Mouse (Mus musculus) hindbrain, embryonic 11.5 days (tissue): ENCODE data around the gene Mybpc3. TPM values are rescaled to one million over a fixed set of nuclear protein-coding genes. Genes with fewer than 3 reads are reported as not detected.

Experiments
- ATAC-seq: fragments of 200-750 bp; cut with Nextera tagmentation; 2 replicates; pipeline ENCODE4 v1.8.0; 2017; ENCODE audit warnings: mild to moderate bottlenecking, moderate TSS enrichment, moderate library complexity; ENCODE audit not compliant: low FRiP score
- DNase-seq: peaks from one replicate; pipeline ENCODE4 v3.0.0-alpha.2; 2015; ENCODE audit warnings: low spot score
- H3K27ac ChIP-seq: fragments of 300-500 bp; sonication (generic); 2 replicates; pipeline ENCODE4 v1.5.1; 2014; ENCODE audit warnings: mild to moderate bottlenecking, low read depth, low read length
- H3K27me3 ChIP-seq: fragments of 300-500 bp; sonication (generic); 2 replicates; pipeline ENCODE4 v1.6.1; 2014; ENCODE audit warnings: mild to moderate bottlenecking, low read length, moderate library complexity, mixed read lengths; ENCODE audit not compliant: control insufficient read depth, insufficient read depth
- H3K36me3 ChIP-seq: fragments of 300-500 bp; sonication (generic); 2 replicates; pipeline ENCODE4 v1.6.1; 2014; ENCODE audit warnings: mild to moderate bottlenecking, low read length, moderate library complexity, mixed read lengths; ENCODE audit not compliant: control insufficient read depth, insufficient read depth
- H3K4me1 ChIP-seq: fragments of 300-500 bp; sonication (generic); replicated peaks from 2 replicates; pipeline ENCODE4 v1.6.1; 2014; ENCODE audit warnings: low read length, mixed read lengths; ENCODE audit not compliant: control insufficient read depth, insufficient read depth
- H3K4me2 ChIP-seq: fragments of 300-500 bp; sonication (generic); replicated peaks from 2 replicates; pipeline ENCODE4 v1.6.1; 2014; ENCODE audit warnings: mild to moderate bottlenecking, low read depth, low read length
- H3K4me3 ChIP-seq: fragments of 300-500 bp; sonication (generic); 2 replicates; pipeline ENCODE4 v1.5.1; 2014; ENCODE audit warnings: low read depth, low read length
- H3K9ac ChIP-seq: fragments of 300-500 bp; sonication (generic); 2 replicates; pipeline ENCODE4 v1.6.1; 2014; ENCODE audit warnings: low read depth, low read length
- H3K9me3 ChIP-seq: fragments of 300-500 bp; sonication (generic); 2 replicates; pipeline ENCODE4 v1.6.1; 2016; ENCODE audit warnings: low read length; ENCODE audit not compliant: control insufficient read depth
- WGBS: fragments of 180-500 bp; shearing (Covaris S2); extraction: QIAGEN DNeasy Blood & Tissue Kit; methylation state at CpG from one replicate; pipeline ENCODE4 v1.1.7; 2014; 5-methylcytosine and 5-hydroxymethylcytosine counted together
- polyA plus RNA-seq: library from polyadenylated mRNA; unstranded; fragments of >200 nt; fragmentation: Nextera tagmentation; extraction: Ambion mirVana; gene quantifications from 2 replicates; pipeline ENCODE4 v1.2.1, GENCODE M21; 2014

Mybpc3 gene
- polyA plus RNA-seq, 1 experiment from 2014 or later = not detected

- H3K27ac ChIP-seq = no peak overlapping the region
- H3K9me3 ChIP-seq = no peaks in the 10 kb centered on the region
- H3K4me3 ChIP-seq = no peak overlapping the region
- ATAC-seq (no peak), DNase-seq (no peak)
- H3K36me3 ChIP-seq = no peaks in the 10 kb centered on the region
- H3K9ac ChIP-seq = no peak overlapping the region
- WGBS = 39% methylated on average over 6 of the region's 6 CpGs
- H3K4me1 ChIP-seq = no peaks in the 10 kb centered on the region
- H3K27me3 ChIP-seq = no peaks in the 10 kb centered on the region
- H3K4me2 ChIP-seq = no peak overlapping the region
Observed at GRCm38 (mm10) chr2:91157002-91157752, 39.2 kb downstream of the Mybpc3 start.

- Histone ChIP-seq H3K4me3 (no peak overlapping the region), H3K4me2 (no peak overlapping the region), H3K4me1 (no peaks in the 10 kb centered on the region), H3K9me3 (no peaks in the 10 kb centered on the region), H3K36me3 (no peaks in the 10 kb centered on the region), H3K27me3 (no peaks in the 10 kb centered on the region), H3K27ac (no peak overlapping the region), H3K9ac (no peak overlapping the region)
- ATAC-seq (no peak), DNase-seq (no peak)
- 94% methylated on average over 6 of the region's 6 CpGs for WGBS
Observed at GRCm38 (mm10) chr2:91160591-91160990, 42.6 kb downstream of the Mybpc3 start.

DNA sequence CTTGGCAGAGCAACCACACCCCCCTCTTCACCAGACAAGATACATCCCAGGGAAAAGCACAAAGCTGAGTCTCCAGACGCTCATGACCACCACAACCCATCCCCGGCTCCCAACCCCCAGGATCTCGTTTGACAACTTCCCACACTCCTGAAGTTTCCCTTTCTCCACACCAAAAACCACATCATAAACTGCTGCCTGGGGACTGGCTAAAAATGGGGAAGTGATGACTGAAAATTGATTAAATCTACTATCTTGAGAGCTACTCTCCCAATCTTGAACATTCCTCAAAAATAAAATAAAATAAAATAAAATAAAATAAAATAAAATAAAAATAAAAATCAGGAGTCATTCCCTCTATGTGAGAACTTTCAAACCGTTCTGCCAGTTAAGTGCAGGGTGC is 45.0 kb downstream of the Mybpc3 start:
- WGBS = 89% methylated on average over 4 of the region's 4 CpGs
- H3K4me3 ChIP-seq = no peak overlapping the region
- H3K36me3 ChIP-seq = peaks cover 6% of the 10 kb centered on the region; the same call in 1 of the 2 replicates

GRCm38 (mm10) chr2:91163532-91163931 is 45.6 kb downstream of the Mybpc3 start:
- H3K36me3 ChIP-seq = peaks cover 6% of the 10 kb centered on the region; the same call in 1 of the 2 replicates

More for the DNA sequence above, 45.0 kb downstream of the Mybpc3 start:
- Histone ChIP-seq H3K9me3 (no peaks in the 10 kb centered on the region), H3K4me1 (no peaks in the 10 kb centered on the region), H3K4me2 (no peak overlapping the region), H3K27ac (no peak overlapping the region), H3K9ac (no peak overlapping the region), H3K27me3 (no peaks in the 10 kb centered on the region)
- no peak for DNase-seq
- ATAC-seq = no peak

DNA sequence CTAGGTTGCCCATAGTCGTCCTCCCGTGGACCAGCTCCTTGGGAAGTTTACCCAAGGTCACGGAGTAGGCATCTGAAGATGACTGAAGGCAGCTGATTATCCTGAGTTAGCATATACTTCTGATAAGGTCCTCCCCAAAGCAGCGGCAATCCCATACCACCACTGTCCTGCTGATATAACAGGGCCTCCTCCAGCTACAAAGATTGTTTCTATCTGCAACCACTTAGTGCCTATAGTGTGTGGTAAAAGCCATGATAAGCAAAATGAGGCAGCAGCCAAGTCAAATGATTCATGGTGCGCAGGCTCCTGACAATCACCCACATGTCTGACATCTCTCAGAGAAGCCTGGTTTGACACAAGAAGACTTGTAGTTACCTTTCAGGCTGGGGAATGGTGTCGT is 47.0 kb downstream of the Mybpc3 start:
- no peaks in the 10 kb centered on the region for H3K9me3 ChIP-seq
- no peak for DNase-seq
- no peak overlapping the region for H3K4me3 ChIP-seq
- ATAC-seq = no peak
- no peak overlapping the region for H3K27ac ChIP-seq
- WGBS = 92% methylated on average over 6 of the region's 6 CpGs
- no peak overlapping the region for H3K4me2 ChIP-seq
- H3K4me1 ChIP-seq = no peaks in the 10 kb centered on the region
- no peaks in the 10 kb centered on the region for H3K27me3 ChIP-seq
- no peak overlapping the region for H3K9ac ChIP-seq
- H3K36me3 ChIP-seq = peaks cover 13% of the 10 kb centered on the region

More at GRCm38 (mm10) chr2:91163532-91163931, 45.6 kb downstream of the Mybpc3 start:
- H3K9me3 ChIP-seq = no peaks in the 10 kb centered on the region
- 92% methylated on average over 5 of the region's 5 CpGs for WGBS
- no peak for ATAC-seq
- no peak overlapping the region for H3K9ac ChIP-seq
- no peaks in the 10 kb centered on the region for H3K4me1 ChIP-seq
- H3K27ac ChIP-seq = no peak overlapping the region
- no peak overlapping the region for H3K4me3 ChIP-seq
- H3K27me3 ChIP-seq = no peaks in the 10 kb centered on the region
- no peak overlapping the region for H3K4me2 ChIP-seq
- no peak for DNase-seq

GRCm38 (mm10) chr2:91167629-91168028 is 49.7 kb downstream of the Mybpc3 start:
- H3K4me1 ChIP-seq = no peaks in the 10 kb centered on the region
- peaks cover 15% of the 10 kb centered on the region for H3K36me3 ChIP-seq
- H3K27me3 ChIP-seq = no peaks in the 10 kb centered on the region
- H3K9me3 ChIP-seq = no peaks in the 10 kb centered on the region
- WGBS = 72% methylated on average over 4 of the region's 4 CpGs
- H3K9ac ChIP-seq = no peak overlapping the region
- no peak overlapping the region for H3K4me2 ChIP-seq
- ATAC-seq (no peak), DNase-seq (no peak)
- no peak overlapping the region for H3K4me3 ChIP-seq
- H3K27ac ChIP-seq = no peak overlapping the region

GRCm38 (mm10) chr2:91169587-91170322 is 51.8 kb downstream of the Mybpc3 start:
- H3K36me3 ChIP-seq = peaks cover 17% of the 10 kb centered on the region
- DNase-seq = no peak
- H3K9me3 ChIP-seq = no peaks in the 10 kb centered on the region
- H3K4me1 ChIP-seq = no peaks in the 10 kb centered on the region
- H3K4me2 ChIP-seq = no peak overlapping the region
- H3K9ac ChIP-seq = no peak overlapping the region
- WGBS = 92% methylated on average over 25 of the region's 25 CpGs
- H3K27me3 ChIP-seq = no peaks in the 10 kb centered on the region
- no peak for ATAC-seq
- no peak overlapping the region for H3K4me3 ChIP-seq
- no peak overlapping the region for H3K27ac ChIP-seq

GRCm38 (mm10) chr2:91175490-91175889 is 57.5 kb downstream of the Mybpc3 start:
- Histone ChIP-seq H3K9ac (no peak overlapping the region), H3K9me3 (no peaks in the 10 kb centered on the region), H3K36me3 (peaks cover 3% of the 10 kb centered on the region; the same call in 1 of the 2 replicates), H3K27ac (no peak overlapping the region), H3K4me1 (no peaks in the 10 kb centered on the region), H3K4me2 (no peak overlapping the region), H3K4me3 (no peak overlapping the region), H3K27me3 (no peaks in the 10 kb centered on the region)
- 89% methylated on average over 4 of the region's 4 CpGs for WGBS
- no peak for DNase-seq
- no peak for ATAC-seq
